Mouse (Mus musculus) kidney, embryonic 14.5 days (tissue): ENCODE measurements around the gene Fastkd5. TPM values are rescaled to one million over a fixed set of nuclear protein-coding genes. Genes with fewer than 3 reads are reported as not detected.
A peak's percentile ranks its signal among the peaks of the same experiment; 100 is the strongest.

Experiments used
- ATAC-seq: fragments of 200-750 bp; cut with Nextera tagmentation; 2 replicates; pipeline ENCODE4 v1.8.0; 2017; ENCODE audit warnings: moderate number of reproducible peaks, mild to moderate bottlenecking, moderate TSS enrichment, moderate library complexity; ENCODE audit not compliant: low FRiP score, low TSS enrichment
- H3K27ac ChIP-seq: fragments of 300-500 bp; sonication (generic); 2 replicates; pipeline ENCODE4 v1.5.1; 2014; ENCODE audit warnings: low read depth, mild to moderate bottlenecking, low read length, moderate library complexity, mixed read lengths
- H3K27me3 ChIP-seq: fragments of 300-500 bp; sonication (generic); 2 replicates; pipeline ENCODE4 v1.6.1; 2014; ENCODE audit warnings: mild to moderate bottlenecking, low read length; ENCODE audit not compliant: control insufficient read depth, insufficient read depth
- H3K36me3 ChIP-seq: fragments of 300-500 bp; sonication (generic); 2 replicates; pipeline ENCODE4 v1.6.1; 2014; ENCODE audit warnings: low read length, mixed read lengths; ENCODE audit not compliant: control insufficient read depth, insufficient read depth
- H3K4me1 ChIP-seq: fragments of 300-500 bp; sonication (generic); 2 replicates; pipeline ENCODE4 v1.6.1; 2014; ENCODE audit warnings: low read length, mixed read lengths; ENCODE audit not compliant: control insufficient read depth, insufficient read depth
- H3K4me2 ChIP-seq: fragments of 300-500 bp; sonication (generic); replicated peaks from 2 replicates; pipeline ENCODE4 v1.6.1; 2014; ENCODE audit warnings: low read depth, mild to moderate bottlenecking, low read length
- H3K4me3 ChIP-seq: fragments of 300-500 bp; sonication (generic); 2 replicates; pipeline ENCODE4 v1.5.1; 2014; ENCODE audit warnings: mild to moderate bottlenecking, low read length
- H3K9ac ChIP-seq: fragments of 300-500 bp; sonication (generic); 2 replicates; pipeline ENCODE4 v1.6.1; 2014; ENCODE audit warnings: low read depth, mild to moderate bottlenecking, low read length, moderate library complexity
- H3K9me3 ChIP-seq: fragments of 300-500 bp; sonication (generic); 2 replicates; pipeline ENCODE4 v1.6.1; 2016; ENCODE audit warnings: low read length; ENCODE audit not compliant: control insufficient read depth
- WGBS: fragments of 180-500 bp; shearing (Covaris S2); extraction: QIAGEN DNeasy Blood & Tissue Kit; methylation state at CpG from one replicate; pipeline ENCODE4 v1.1.7; 2014; 5-methylcytosine and 5-hydroxymethylcytosine counted together
- polyA plus RNA-seq: library from polyadenylated mRNA; unstranded; fragments of >200 nt; fragmentation: Nextera tagmentation; extraction: Ambion mirVana; gene quantifications from 2 replicates; pipeline ENCODE4 v1.2.1, GENCODE M21; 2014

The Fastkd5 gene
- polyA plus RNA-seq, 1 experiment from 2014 or later = 22.5 TPM

GRCm38 (mm10) chr2:130589157-130589556 is 40.7 kb downstream of the Fastkd5 start:
- H3K27ac ChIP-seq = no peak overlapping the region
- H3K36me3 ChIP-seq = peaks cover 17% of the 10 kb centered on the region
- H3K4me1 ChIP-seq = no peaks in the 10 kb centered on the region
- H3K9ac ChIP-seq = no peak overlapping the region
- no peak overlapping the region for H3K4me2 ChIP-seq
- H3K4me3 ChIP-seq = no peak overlapping the region
- H3K27me3 ChIP-seq = no peaks in the 10 kb centered on the region
- ATAC-seq = no peak
- H3K9me3 ChIP-seq = no peaks in the 10 kb centered on the region
- WGBS = 70% methylated on average over 4 of the region's 4 CpGs

GRCm38 (mm10) chr2:130588373-130588772 is 41.5 kb downstream of the Fastkd5 start:
- Histone ChIP-seq H3K36me3 (peaks cover 17% of the 10 kb centered on the region), H3K27ac (no peak overlapping the region), H3K9ac (no peak overlapping the region), H3K4me1 (no peaks in the 10 kb centered on the region), H3K9me3 (no peaks in the 10 kb centered on the region), H3K4me2 (no peak overlapping the region), H3K27me3 (no peaks in the 10 kb centered on the region), H3K4me3 (no peak overlapping the region)
- no peak for ATAC-seq
- WGBS = 91% methylated on average over 2 of the region's 2 CpGs

- Histone ChIP-seq H3K4me2 (no peak overlapping the region), H3K9ac (no peak overlapping the region), H3K4me1 (0 out of 2 replicates have a peak, but pooled peaks cover under 1% of the 10 kb centered on the region), H3K36me3 (peaks cover 10% of the 10 kb centered on the region; the same call in 1 of the 2 replicates), H3K9me3 (no peaks in the 10 kb centered on the region), H3K27me3 (peaks cover 20% of the 10 kb centered on the region), H3K27ac (no peak overlapping the region), H3K4me3 (no peak overlapping the region)
- 87% methylated on average over 6 of the region's 6 CpGs for WGBS
- no peak for ATAC-seq
These were observed 43.8 kb downstream of the Fastkd5 start for GRCm38 (mm10) chr2:130586016-130586415.

- Histone ChIP-seq H3K9me3 (no peaks in the 10 kb centered on the region), H3K27me3 (peaks cover 40% of the 10 kb centered on the region), H3K4me2 (no peak overlapping the region), H3K36me3 (no peaks in the 10 kb centered on the region), H3K4me1 (peaks cover 9% of the 10 kb centered on the region; the same call in 1 of the 2 replicates), H3K4me3 (no peak overlapping the region), H3K9ac (no peak overlapping the region), H3K27ac (no peak overlapping the region)
- ATAC-seq = no peak
- WGBS = 77% methylated on average over 10 of the region's 10 CpGs
These were observed 45.8 kb downstream of the Fastkd5 start for GRCm38 (mm10) chr2:130583902-130584560.

- no peak for ATAC-seq
- H3K27ac ChIP-seq = no peak within 1 kb of the TSS
- H3K4me1 ChIP-seq = peaks cover 10% of the 10 kb centered on the region; the same call in 1 of the 2 replicates
- H3K4me2 ChIP-seq = no peak within 1 kb of the TSS
- H3K27me3 ChIP-seq = peaks cover 55% of the 10 kb centered on the region
- no peak within 1 kb of the TSS for H3K4me3 ChIP-seq
- 42% methylated on average over 10 of the region's 10 CpGs for WGBS
- H3K9ac ChIP-seq = no peak within 1 kb of the TSS
- H3K36me3 ChIP-seq = no peaks in the 10 kb centered on the region
- no peaks in the 10 kb centered on the region; the same call in 1 of the 2 replicates for H3K9me3 ChIP-seq
These were observed 47.3 kb downstream of the Fastkd5 start, which contains the start of gene Avp for GRCm38 (mm10) chr2:130582552-130582951. Avp (minus strand) TSS chr2:130582554.

GRCm38 (mm10) chr2:130581201-130581600 is 48.6 kb downstream of the Fastkd5 start:
- H3K9ac ChIP-seq = no peak overlapping the region
- H3K4me3 ChIP-seq = peak overlapping the region; percentile 35

GRCm38 (mm10) chr2:130579791-130580190 is 50.0 kb downstream of the Fastkd5 start:
- Histone ChIP-seq H3K4me1 (peaks cover 12% of the 10 kb centered on the region; the same call in 1 of the 2 replicates), H3K36me3 (no peaks in the 10 kb centered on the region), H3K27me3 (peaks cover 75% of the 10 kb centered on the region), H3K4me3 (no peak overlapping the region), H3K9ac (no peak overlapping the region), H3K9me3 (no peaks in the 10 kb centered on the region; the same call in 1 of the 2 replicates), H3K4me2 (no peak overlapping the region), H3K27ac (no peak overlapping the region)
- WGBS = 7% methylated on average over 8 of the region's 8 CpGs
- ATAC-seq = no peak

More at GRCm38 (mm10) chr2:130581201-130581600, 48.6 kb downstream of the Fastkd5 start:
- peak overlapping the region; percentile 49 for H3K4me2 ChIP-seq
- ATAC-seq = no peak
- peaks cover 65% of the 10 kb centered on the region for H3K27me3 ChIP-seq
- H3K36me3 ChIP-seq = no peaks in the 10 kb centered on the region
- WGBS = 3% methylated on average over 16 of the region's 16 CpGs
- H3K27ac ChIP-seq = no peak overlapping the region
- no peaks in the 10 kb centered on the region; the same call in 1 of the 2 replicates for H3K9me3 ChIP-seq
- peaks cover 12% of the 10 kb centered on the region; the same call in 1 of the 2 replicates for H3K4me1 ChIP-seq

- Histone ChIP-seq H3K4me2 (no peak overlapping the region), H3K27ac (no peak overlapping the region), H3K27me3 (peaks cover 75% of the 10 kb centered on the region), H3K4me1 (peaks cover 12% of the 10 kb centered on the region; the same call in 1 of the 2 replicates), H3K9me3 (no peaks in the 10 kb centered on the region; the same call in 1 of the 2 replicates), H3K4me3 (no peak overlapping the region), H3K9ac (no peak overlapping the region), H3K36me3 (no peaks in the 10 kb centered on the region)
- ATAC-seq = no peak
- 10% methylated on average over 11 of the region's 11 CpGs for WGBS
These were observed 51.7 kb downstream of the Fastkd5 start for GRCm38 (mm10) chr2:130578148-130578547.

- no peak overlapping the region for H3K9ac ChIP-seq
- H3K4me3 ChIP-seq = no peak overlapping the region
- H3K36me3 ChIP-seq = no peaks in the 10 kb centered on the region
- peaks cover 12% of the 10 kb centered on the region; the same call in 1 of the 2 replicates for H3K4me1 ChIP-seq
- H3K27ac ChIP-seq = no peak overlapping the region
- 6% methylated on average over 12 of the region's 12 CpGs for WGBS
- H3K4me2 ChIP-seq = 0 out of 2 replicates have a peak overlapping the region, but pooled peaks have one; percentile 5
- peak; percentile 5; the same call in 1 of the 2 replicates for ATAC-seq
- no peaks in the 10 kb centered on the region; the same call in 1 of the 2 replicates for H3K9me3 ChIP-seq
- peaks cover 71% of the 10 kb centered on the region for H3K27me3 ChIP-seq
These were observed 52.2 kb downstream of the Fastkd5 start for GRCm38 (mm10) chr2:130577632-130578031.
